Comparison of ENCODE assay signal across 10 mouse cellular contexts in the genomic region with DNA sequence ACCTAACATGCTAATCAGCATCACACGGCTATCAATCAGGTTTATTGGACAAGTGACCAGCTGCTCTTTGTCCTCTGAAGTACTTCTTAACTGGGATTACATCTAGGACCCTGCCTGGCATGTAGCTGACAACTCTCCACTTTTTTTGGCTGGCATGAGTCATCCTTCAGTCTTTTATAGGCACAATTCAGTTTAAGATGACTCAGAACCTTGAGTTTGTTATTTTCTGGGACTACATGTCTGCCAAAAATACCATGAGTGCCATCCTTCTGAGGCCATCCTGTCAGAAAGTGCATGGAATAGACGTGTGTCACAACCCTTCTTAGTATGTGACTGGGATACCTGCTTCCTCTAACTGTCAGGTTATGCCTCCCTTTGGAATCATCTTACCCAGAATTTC.
A peak's percentile ranks its signal among the peaks of the same experiment; 100 is the strongest.
DNase-seq lines count a peak whose midpoint lies in the region.
"Had no signal": no experiment of that assay in that cellular context is flagged by ENCODE, and none has a peak within 500 bp of the region (broad histone marks: within the 10 kb centered on the region; RNA-seq: fewer than 3 reads in every experiment).

No protein-coding gene starts in this region.

- peak; percentile 25 to 66 for DNase-seq in frontal cortex, adult 2 months (ENCODE audit: extremely low spot score in 1 of 2, low spot score in 1 of 2)
- DNase-seq in frontal cortex, postnatal 25 days (ENCODE audit: low spot score in 2 of 2), result no peak
- DNase-seq in right cerebral cortex, adult 2 months (ENCODE audit: low spot score in 2 of 2), result peak; percentile 26 to 27
- DNase-seq in right cerebral cortex, postnatal 10 days (ENCODE audit: low spot score in 2 of 2), result no peak
- peak; percentile 81 for DNase-seq in brain, adult 2 months (ENCODE audit: low read depth, low spot score)
- DNase-seq in spleen, adult 18-20 months, result no peak
- no peak for DNase-seq in layer of hippocampus, adult 9-10 months (ENCODE audit: low spot score)
- DNase-seq: cerebellum, adult 18-20 months; heart, adult 18-20 months; kidney, adult 2 months had no signal

Comparison
In these comparisons a context has a peak if more than half of its experiments do, and no peak if none do; other contexts are left out.
1. DNase-seq: peak in frontal cortex, adult 2 months (2 of 2), right cerebral cortex, adult 2 months (2 of 2) and brain, adult 2 months (single experiment); none in frontal cortex, postnatal 25 days (0 of 2), right cerebral cortex, postnatal 10 days (0 of 2), spleen, adult 18-20 months (0 of 2) and layer of hippocampus, adult 9-10 months (single experiment).